Mouse (Mus musculus): ENCODE measurements at regions not wholly inside any gene's neighbourhood (a gene's known extent, or its start where the extent isn't known, plus 50 kb on each side); places are given as distances from the start of the nearest gene placed in this dataset.

GRCm38 (mm10) chr11:71390151-71390550, 159.6 kb upstream of the Nlrp1b start:
- Histone ChIP-seq H3K27me3 (replicated peaks) (no peaks in the 10 kb centered on the region), H3K4me3 (no peak overlapping the region), H3K4me2 (no peak overlapping the region), H3K9me3 (no peaks in the 10 kb centered on the region), H3K4me1 (no peaks in the 10 kb centered on the region), H3K27ac (replicated peaks) (no peak overlapping the region), H3K36me3 (no peaks in the 10 kb centered on the region), H3K9ac (no peak overlapping the region)
- no peak for ATAC-seq (ENCODE audit: extremely low read depth, insufficient number of reproducible peaks, low FRiP score, low TSS enrichment)
- WGBS = 54% methylated on average over 3 of the region's 3 CpGs

- H3K36me3 ChIP-seq = no peaks in the 10 kb centered on the region
- WGBS = 65% methylated on average over 3 of the region's 3 CpGs
- no peak overlapping the region for H3K27ac ChIP-seq (replicated peaks)
- ATAC-seq (ENCODE audit: extremely low read depth, insufficient number of reproducible peaks, low FRiP score, low TSS enrichment) = no peak
- H3K4me3 ChIP-seq = no peak overlapping the region
- H3K4me2 ChIP-seq = no peak overlapping the region
- no peak overlapping the region for H3K9ac ChIP-seq
- H3K27me3 ChIP-seq (replicated peaks) = no peaks in the 10 kb centered on the region
- H3K4me1 ChIP-seq = no peaks in the 10 kb centered on the region
- no peaks in the 10 kb centered on the region for H3K9me3 ChIP-seq
Measured at GRCm38 (mm10) chr11:71390616-71391015, 160.1 kb upstream of the Nlrp1b start.

- no peak overlapping the region for H3K4me2 ChIP-seq
- no peaks in the 10 kb centered on the region for H3K9me3 ChIP-seq
- no peaks in the 10 kb centered on the region for H3K36me3 ChIP-seq
- no peaks in the 10 kb centered on the region for H3K4me1 ChIP-seq
- no peak overlapping the region for H3K9ac ChIP-seq
- no peak for ATAC-seq (ENCODE audit: extremely low read depth, insufficient number of reproducible peaks, low FRiP score, low TSS enrichment)
- H3K27me3 ChIP-seq (replicated peaks) = no peaks in the 10 kb centered on the region
- no peak overlapping the region for H3K27ac ChIP-seq (replicated peaks)
- H3K4me3 ChIP-seq = no peak overlapping the region
- WGBS = 65% methylated on average over 5 of the region's 5 CpGs
Measured at GRCm38 (mm10) chr11:71393406-71393805, 162.9 kb upstream of the Nlrp1b start.

GRCm38 (mm10) chr11:71395023-71395422, 164.5 kb upstream of the Nlrp1b start:
- no peaks in the 10 kb centered on the region for H3K27me3 ChIP-seq (replicated peaks)
- no peak for ATAC-seq (ENCODE audit: extremely low read depth, insufficient number of reproducible peaks, low FRiP score, low TSS enrichment)
- H3K9me3 ChIP-seq = no peaks in the 10 kb centered on the region
- H3K4me3 ChIP-seq = no peak overlapping the region
- no peaks in the 10 kb centered on the region for H3K4me1 ChIP-seq
- no peaks in the 10 kb centered on the region for H3K36me3 ChIP-seq
- no peak overlapping the region for H3K4me2 ChIP-seq
- no peak overlapping the region for H3K9ac ChIP-seq
- 61% methylated on average over 4 of the region's 4 CpGs for WGBS
- H3K27ac ChIP-seq (replicated peaks) = no peak overlapping the region

GRCm38 (mm10) chr11:71395631-71396030, 165.1 kb upstream of the Nlrp1b start:
- Histone ChIP-seq H3K9me3 (no peaks in the 10 kb centered on the region), H3K9ac (no peak overlapping the region), H3K27ac (replicated peaks) (no peak overlapping the region), H3K4me3 (no peak overlapping the region), H3K4me1 (no peaks in the 10 kb centered on the region), H3K36me3 (no peaks in the 10 kb centered on the region), H3K4me2 (no peak overlapping the region), H3K27me3 (replicated peaks) (no peaks in the 10 kb centered on the region)
- no peak for ATAC-seq (ENCODE audit: extremely low read depth, insufficient number of reproducible peaks, low FRiP score, low TSS enrichment)
- WGBS = 59% methylated on average over 1 of the region's 1 CpGs

- Histone ChIP-seq H3K4me3 (no peak overlapping the region), H3K4me2 (no peak overlapping the region), H3K27me3 (replicated peaks) (no peaks in the 10 kb centered on the region), H3K9me3 (no peaks in the 10 kb centered on the region), H3K9ac (no peak overlapping the region), H3K4me1 (no peaks in the 10 kb centered on the region), H3K36me3 (no peaks in the 10 kb centered on the region), H3K27ac (replicated peaks) (no peak overlapping the region)
- WGBS = 69% methylated on average over 2 of the region's 2 CpGs
- no peak for ATAC-seq (ENCODE audit: extremely low read depth, insufficient number of reproducible peaks, low FRiP score, low TSS enrichment)
Measured at GRCm38 (mm10) chr11:71400351-71400750, 169.8 kb upstream of the Nlrp1b start.

GRCm38 (mm10) chr11:71401411-71402276, 171.1 kb upstream of the Nlrp1b start:
- Histone ChIP-seq H3K27ac (replicated peaks) (no peak overlapping the region), H3K9me3 (no peaks in the 10 kb centered on the region), H3K9ac (no peak overlapping the region), H3K27me3 (replicated peaks) (no peaks in the 10 kb centered on the region), H3K4me1 (no peaks in the 10 kb centered on the region), H3K36me3 (no peaks in the 10 kb centered on the region), H3K4me3 (no peak overlapping the region), H3K4me2 (no peak overlapping the region)
- WGBS = 89% methylated on average over 2 of the region's 2 CpGs
- ATAC-seq (ENCODE audit: extremely low read depth, insufficient number of reproducible peaks, low FRiP score, low TSS enrichment) = no peak

- ATAC-seq (ENCODE audit: extremely low read depth, insufficient number of reproducible peaks, low FRiP score, low TSS enrichment) = no peak
- Histone ChIP-seq H3K4me3 (no peak overlapping the region), H3K27me3 (replicated peaks) (no peaks in the 10 kb centered on the region), H3K9me3 (no peaks in the 10 kb centered on the region), H3K4me1 (no peaks in the 10 kb centered on the region), H3K27ac (replicated peaks) (no peak overlapping the region), H3K9ac (no peak overlapping the region), H3K36me3 (no peaks in the 10 kb centered on the region), H3K4me2 (no peak overlapping the region)
- WGBS = 79% methylated on average over 3 of the region's 3 CpGs
Measured at GRCm38 (mm10) chr11:71404361-71404760, 173.8 kb upstream of the Nlrp1b start.

GRCm38 (mm10) chr11:71407043-71407442, 176.5 kb upstream of the Nlrp1b start:
- no peaks in the 10 kb centered on the region for H3K27me3 ChIP-seq (replicated peaks)
- H3K4me2 ChIP-seq = no peak overlapping the region
- no peaks in the 10 kb centered on the region for H3K4me1 ChIP-seq
- H3K27ac ChIP-seq (replicated peaks) = no peak overlapping the region
- H3K36me3 ChIP-seq = no peaks in the 10 kb centered on the region
- H3K4me3 ChIP-seq = no peak overlapping the region
- no peaks in the 10 kb centered on the region for H3K9me3 ChIP-seq
- no peak overlapping the region for H3K9ac ChIP-seq
- 66% methylated on average over 6 of the region's 6 CpGs for WGBS
- no peak for ATAC-seq (ENCODE audit: extremely low read depth, insufficient number of reproducible peaks, low FRiP score, low TSS enrichment)

- no peak overlapping the region for H3K4me3 ChIP-seq
- no peak overlapping the region for H3K27ac ChIP-seq (replicated peaks)
- WGBS = 77% methylated on average over 6 of the region's 6 CpGs
- no peak overlapping the region for H3K9ac ChIP-seq
- H3K9me3 ChIP-seq = no peaks in the 10 kb centered on the region
- H3K4me1 ChIP-seq = no peaks in the 10 kb centered on the region
- H3K4me2 ChIP-seq = no peak overlapping the region
- H3K36me3 ChIP-seq = no peaks in the 10 kb centered on the region
- ATAC-seq (ENCODE audit: extremely low read depth, insufficient number of reproducible peaks, low FRiP score, low TSS enrichment) = no peak
- H3K27me3 ChIP-seq (replicated peaks) = no peaks in the 10 kb centered on the region
Measured at GRCm38 (mm10) chr11:71409211-71409765, 178.8 kb upstream of the Nlrp1b start.

- no peak overlapping the region for H3K4me3 ChIP-seq
- WGBS = 79% methylated on average over 3 of the region's 3 CpGs
Measured at GRCm38 (mm10) chr11:71410582-71410981, 180.0 kb upstream of the Nlrp1b start.

GRCm38 (mm10) chr11:71411958-71412357, 181.4 kb upstream of the Nlrp1b start:
- H3K36me3 ChIP-seq = no peaks in the 10 kb centered on the region
- no peak for ATAC-seq (ENCODE audit: extremely low read depth, insufficient number of reproducible peaks, low FRiP score, low TSS enrichment)
- H3K9me3 ChIP-seq = no peaks in the 10 kb centered on the region
- WGBS = 42% methylated on average over 1 of the region's 1 CpGs
- H3K4me2 ChIP-seq = no peak overlapping the region
- no peak overlapping the region for H3K4me3 ChIP-seq
- no peak overlapping the region for H3K27ac ChIP-seq (replicated peaks)
- no peak overlapping the region for H3K9ac ChIP-seq
- H3K27me3 ChIP-seq (replicated peaks) = no peaks in the 10 kb centered on the region
- H3K4me1 ChIP-seq = no peaks in the 10 kb centered on the region

More at GRCm38 (mm10) chr11:71410582-71410981, 180.0 kb upstream of the Nlrp1b start:
- no peaks in the 10 kb centered on the region for H3K36me3 ChIP-seq
- no peak overlapping the region for H3K27ac ChIP-seq (replicated peaks)
- no peaks in the 10 kb centered on the region for H3K9me3 ChIP-seq
- H3K4me1 ChIP-seq = no peaks in the 10 kb centered on the region
- no peaks in the 10 kb centered on the region for H3K27me3 ChIP-seq (replicated peaks)
- no peak for ATAC-seq (ENCODE audit: extremely low read depth, insufficient number of reproducible peaks, low FRiP score, low TSS enrichment)
- H3K4me2 ChIP-seq = no peak overlapping the region
- no peak overlapping the region for H3K9ac ChIP-seq
